ENCODE assay signal across 27 mouse cellular contexts in the genomic region with DNA sequence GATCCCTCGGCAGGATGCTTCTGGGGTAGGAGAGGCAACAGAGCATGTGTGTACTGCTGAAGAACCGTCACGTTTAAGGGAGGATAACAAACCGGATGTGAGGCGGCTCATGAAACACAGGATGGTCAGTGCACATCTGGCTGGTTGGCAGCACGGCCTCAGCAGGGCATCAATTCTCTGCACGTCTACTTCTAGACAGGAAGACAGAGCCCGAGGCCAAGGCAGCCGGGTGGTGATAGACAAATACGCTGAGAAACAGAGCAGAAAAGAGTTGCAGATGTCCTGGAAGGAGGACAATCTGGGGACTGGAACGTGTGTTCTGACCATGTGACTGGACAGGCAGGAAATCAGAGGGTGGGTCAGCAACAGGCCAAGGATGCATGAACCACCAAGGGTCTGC. TPM values are rescaled to one million over a fixed set of nuclear protein-coding genes. Genes with fewer than 3 reads are reported as not detected.
DNase-seq lines count a peak whose midpoint lies in the region; ATAC-seq and TF ChIP-seq lines count a peak whose summit lies in the region.
"Had no signal": no experiment of that assay in that cellular context is flagged by ENCODE, and none has a peak within 500 bp of the region (broad histone marks: within the 10 kb centered on the region; RNA-seq: fewer than 3 reads in every experiment).

No protein-coding gene starts in this region.

- no peaks in the 10 kb centered on the region for H3K27me3 ChIP-seq in heart, adult 2 months (ENCODE audit: control insufficient read depth, insufficient read depth, low read length)
- H3K27me3 ChIP-seq in lung, embryonic 15.5 days = no peaks in the 10 kb centered on the region
- no peaks in the 10 kb centered on the region for H3K27me3 ChIP-seq in lung, postnatal 0 days (replicated peaks; ENCODE audit: insufficient read depth, low read length)
- H3K27me3 ChIP-seq in stomach, postnatal 0 days (ENCODE audit: control insufficient read depth, insufficient read depth, low read length) = no peaks in the 10 kb centered on the region
- H3K27me3 ChIP-seq: CH12.LX; embryonic facial prominence, embryonic 12.5 days; forebrain, embryonic 13.5 days; Patski had no signal

- no peaks in the 10 kb centered on the region for H3K9me3 ChIP-seq in lung, embryonic 15.5 days
- no peaks in the 10 kb centered on the region for H3K9me3 ChIP-seq in lung, postnatal 0 days (ENCODE audit: low read length)
- H3K9me3 ChIP-seq in stomach, postnatal 0 days (ENCODE audit: control insufficient read depth, low read length) = no peaks in the 10 kb centered on the region
- H3K9me3 ChIP-seq: embryonic facial prominence, embryonic 10.5 days; embryonic facial prominence, embryonic 12.5 days; forebrain, embryonic 13.5 days; G1E had no signal

- no peak for TF ChIP-seq EP300 in heart, adult 2 months (IDR thresholded peaks at IDR 0.05; ENCODE audit: insufficient read depth, low read depth, low read length)
- no peak for TF ChIP-seq EP300 in lung, postnatal 0 days (IDR thresholded peaks at IDR 0.05)
- TF ChIP-seq EP300 in stomach, postnatal 0 days (optimal IDR thresholded peaks at IDR 0.05) = no peak

- peaks cover 1% of the 10 kb centered on the region for H3K4me1 ChIP-seq in heart, adult 2 months (ENCODE audit: control insufficient read depth, insufficient read depth, low read length)
- H3K4me1 ChIP-seq in lung, embryonic 15.5 days = peaks cover 18% of the 10 kb centered on the region
- no peaks in the 10 kb centered on the region; the same call in 1 of the 2 replicates for H3K4me1 ChIP-seq in lung, adult 2 months (ENCODE audit: control insufficient read depth, insufficient read depth, low read length)
- no peaks in the 10 kb centered on the region for H3K4me1 ChIP-seq in lung, postnatal 0 days (ENCODE audit: insufficient read depth, low read depth, low read length)
- no peaks in the 10 kb centered on the region for H3K4me1 ChIP-seq in stomach, postnatal 0 days (replicated peaks; ENCODE audit: control insufficient read depth, insufficient read depth)
- H3K4me1 ChIP-seq: embryonic facial prominence, embryonic 12.5 days had no signal

- no peak overlapping the region for H3K27ac ChIP-seq in heart, adult 2 months
- H3K27ac ChIP-seq in lung, embryonic 15.5 days = peak overlapping the region; percentile 19; the same call in 1 of the 2 replicates
- no peak overlapping the region for H3K27ac ChIP-seq in lung, postnatal 0 days (ENCODE audit: low read length)
- no peak overlapping the region for H3K27ac ChIP-seq in stomach, postnatal 0 days (replicated peaks)
- H3K27ac ChIP-seq: embryonic facial prominence, embryonic 10.5 days; embryonic facial prominence, embryonic 12.5 days; forebrain, embryonic 13.5 days had no signal

- no peak for TF ChIP-seq POLR2A in heart, adult 2 months (IDR thresholded peaks at IDR 0.05; ENCODE audit: insufficient read depth, low read depth, low read length)
- no peak for TF ChIP-seq POLR2A in lung, adult 2 months (IDR thresholded peaks at IDR 0.05; ENCODE audit: borderline replicate concordance, extremely low read depth, low read depth, low read length)

- no peak overlapping the region for H3K4me3 ChIP-seq in heart, adult 2 months
- H3K4me3 ChIP-seq in lung, embryonic 15.5 days = no peak overlapping the region
- no peak overlapping the region for H3K4me3 ChIP-seq in lung, adult 2 months (replicated peaks; ENCODE audit: extremely low read depth, low read depth, low read length)
- H3K4me3 ChIP-seq in lung, postnatal 0 days (ENCODE audit: low read depth, low read length) = no peak overlapping the region
- H3K4me3 ChIP-seq in stomach, postnatal 0 days (ENCODE audit: low read depth, low read length) = no peak overlapping the region
- H3K4me3 ChIP-seq: embryonic facial prominence, embryonic 10.5 days; embryonic facial prominence, embryonic 12.5 days; forebrain, embryonic 13.5 days had no signal

- no peaks in the 10 kb centered on the region for H3K36me3 ChIP-seq in heart, adult 2 months (ENCODE audit: control insufficient read depth, insufficient read depth, low read length)
- H3K36me3 ChIP-seq in lung, embryonic 15.5 days = no peaks in the 10 kb centered on the region
- no peaks in the 10 kb centered on the region for H3K36me3 ChIP-seq in lung, postnatal 0 days (ENCODE audit: insufficient read depth, low read length)
- H3K36me3 ChIP-seq in stomach, postnatal 0 days (ENCODE audit: control insufficient read depth, insufficient read depth, low read length) = no peaks in the 10 kb centered on the region
- H3K36me3 ChIP-seq: embryonic facial prominence, embryonic 10.5 days; embryonic facial prominence, embryonic 12.5 days; G1E had no signal

- no peaks in the 10 kb centered on the region for H3K79me2 ChIP-seq in heart, adult 2 months (replicated peaks; ENCODE audit: control insufficient read depth, insufficient read depth, low read length)

- no peak overlapping the region for H3K9ac ChIP-seq in heart, adult 2 months (ENCODE audit: low read depth, low read length)
- no peak overlapping the region for H3K9ac ChIP-seq in lung, embryonic 15.5 days
- no peak overlapping the region for H3K9ac ChIP-seq in lung, postnatal 0 days (replicated peaks; ENCODE audit: low read depth)
- H3K9ac ChIP-seq in stomach, postnatal 0 days (ENCODE audit: low read length) = no peak overlapping the region
- H3K9ac ChIP-seq: embryonic facial prominence, embryonic 12.5 days; forebrain, embryonic 13.5 days had no signal

- DNase-seq in heart, adult 11 months = peak; percentile 85
- DNase-seq in heart, adult 2 months = no peak
- DNase-seq in lung, adult 2 months = no peak
- no peak for DNase-seq in lung, postnatal 0 days (ENCODE audit: low spot score)
- no peak for DNase-seq in lung, postnatal 25 days (ENCODE audit: low spot score)
- peak; percentile 54 for DNase-seq in lung, postnatal 10 days
- no peak for DNase-seq in stomach, postnatal 0 days (ENCODE audit: low spot score)
- DNase-seq: adrenal gland, adult 8-10 months; adrenal gland, postnatal 14 days; adrenal gland, postnatal 36 days; B cell, adult 2 months; cerebellum, adult 11-12 months; cerebellum, adult 2 months; cerebellum, adult 9-10 months; cerebellum, postnatal 10 days; cerebellum, postnatal 25 days had no signal

- intact Hi-C loops in heart, adult 2 months (cut with DNase I) = no loop called here

- no peak overlapping the region for H3K4me2 ChIP-seq in lung, embryonic 15.5 days
- no peak overlapping the region for H3K4me2 ChIP-seq in lung, postnatal 0 days (replicated peaks; ENCODE audit: low read depth, low read length)
- no peak overlapping the region for H3K4me2 ChIP-seq in stomach, postnatal 0 days (replicated peaks; ENCODE audit: low read depth)
- H3K4me2 ChIP-seq: embryonic facial prominence, embryonic 12.5 days; forebrain, embryonic 13.5 days had no signal

- no peak for TF ChIP-seq CTCF in heart, adult 2 months (IDR thresholded peaks at IDR 0.05)
- no peak for TF ChIP-seq CTCF in lung, adult 2 months (IDR thresholded peaks at IDR 0.05; ENCODE audit: insufficient read depth, low read length)
- TF ChIP-seq CTCF in lung, postnatal 0 days (IDR thresholded peaks at IDR 0.05) = no peak
- no peak for TF ChIP-seq CTCF in stomach, postnatal 0 days (IDR thresholded peaks at IDR 0.05; ENCODE audit: low read depth)

- 41% methylated on average over 11 of the region's 11 CpGs for WGBS in heart, adult 2 months
- whole genome bisulfite sequencing in lung, embryonic 15.5 days = 26% methylated on average over 11 of the region's 11 CpGs
- WGBS in lung, adult 2 months = 40% methylated on average over 11 of the region's 11 CpGs
- 48% methylated on average over 11 of the region's 11 CpGs for WGBS in lung, postnatal 0 days
- WGBS in stomach, postnatal 0 days = 65% methylated on average over 11 of the region's 11 CpGs

- peak; percentile 75; the same call in 1 of the 2 replicates for ATAC-seq in lung, embryonic 15.5 days (ENCODE audit: borderline replicate concordance, extremely low read depth, low FRiP score, low TSS enrichment)
- peak; percentile 51 for ATAC-seq in lung, postnatal 0 days
- no peak for ATAC-seq in stomach, postnatal 0 days (ENCODE audit: low FRiP score, low TSS enrichment)
- ATAC-seq: activated CD4-positive, CD25-positive, alpha-beta regulatory T cell, adult 4 months; CD4-positive, CD25-positive, alpha-beta regulatory T cell, adult 4 months; forebrain, embryonic 13.5 days; Patski had no signal

RNA-seq across cellular contexts. Expression of gene Atg4a-ps, which starts 25.8 kb away (rescaled TPM):
- 1 to 10 TPM in 1 of 2 experiments, not detected in 1; 1.9 TPM for total RNA-seq in heart, adult 2 months (2021)
- polyA plus RNA-seq in heart, adult 2 months (2012; rRNA removed) = 0.12 TPM in 1 of 2 replicates, not detected in the other
- polyA plus RNA-seq in lung, embryonic 15.5 days (2015; fragmentation: Nextera tagmentation; extraction: Ambion mirVana) = 0.14 and 0.18 TPM in 2 replicates
- polyA plus RNA-seq in lung, adult 2 months (2012; rRNA removed) = not detected in 2 replicates
- polyA plus RNA-seq in lung, postnatal 0 days (2015; fragmentation: Nextera tagmentation; extraction: Ambion mirVana) = 0.15 and 0.35 TPM in 2 replicates
- polyA plus RNA-seq in stomach, postnatal 0 days (2015; fragmentation: Nextera tagmentation; extraction: Ambion mirVana) = 0.19 and 0.21 TPM in 2 replicates
- polyA plus RNA-seq: forebrain, embryonic 11.5 days; G1E had no signal

RNA-seq across cellular contexts. Expression of gene Syt6, which starts 45.1 kb away (rescaled TPM):
- total RNA-seq in heart, adult 2 months (2021) = under 1 TPM in 1 of 2 experiments, not detected in 1; 0.05 TPM
- polyA plus RNA-seq in heart, adult 2 months (2012; rRNA removed) = not detected in 2 replicates
- polyA plus RNA-seq in lung, embryonic 15.5 days (2015; fragmentation: Nextera tagmentation; extraction: Ambion mirVana) = 0.51 and 0.59 TPM in 2 replicates
- polyA plus RNA-seq in lung, adult 2 months (2012; rRNA removed) = 0.63 and 1.1 TPM in 2 replicates
- polyA plus RNA-seq in lung, postnatal 0 days (2015; fragmentation: Nextera tagmentation; extraction: Ambion mirVana) = 2.3 and 2.9 TPM in 2 replicates
- 0.58 and 0.64 TPM in 2 replicates for polyA plus RNA-seq in stomach, postnatal 0 days (2015; fragmentation: Nextera tagmentation; extraction: Ambion mirVana)
- total RNA-seq: adrenal gland, adult 18-20 months; adrenal gland, adult 8-10 months; adrenal gland, postnatal 14 days; adrenal gland, postnatal 36 days; CH12.LX had no signal
- polyA plus RNA-seq: activated CD4-positive, CD25-positive, alpha-beta regulatory T cell, adult 4 months; CD4-positive, CD25-positive, alpha-beta regulatory T cell, adult 4 months; G1E; Patski had no signal

Comparison
In these comparisons a context has a peak if more than half of its experiments do, and no peak if none do; other contexts are left out.
1. DNase-seq: peak in heart, adult 11 months (single experiment) and lung, postnatal 10 days (single experiment); none in heart, adult 2 months (0 of 2), lung, adult 2 months (single experiment), lung, postnatal 0 days (single experiment), lung, postnatal 25 days (single experiment) and stomach, postnatal 0 days (single experiment).